Mouse (Mus musculus): ENCODE results near the gene Pcf11. TPM values are rescaled to one million over a fixed set of nuclear protein-coding genes. Genes with fewer than 3 reads are reported as not detected.

Pcf11 gene
- total and polyA plus RNA-seq, 3 experiments = 30.0 to 37.2 (median 30.5) TPM

GRCm38 (mm10) chr7:92709573-92709972 is 39.8 kb upstream of the Pcf11 start:
- H3K4me3 ChIP-seq (replicated peaks in 1 of 3; ENCODE audit: low read depth in 2 of 3, low read length in 2 of 3, poor library complexity in 1 of 3) = no peak overlapping the region
- H3K79me2 ChIP-seq (replicated peaks; ENCODE audit: control insufficient read depth, extremely low read depth, insufficient read depth, poor library complexity, severe bottlenecking) = no peaks in the 10 kb centered on the region
- no peak overlapping the region for H3K27ac ChIP-seq (ENCODE audit: insufficient read depth, low read depth)
- in situ Hi-C loops (cut with MboI; ENCODE audit: low pct_ligation_motif_present, low pct_unique_long_range_greater_than_20kb, low sequenced_read_pairs) = no loop called here
- H3K27me3 ChIP-seq (replicated peaks) = peaks cover 3% of the 10 kb centered on the region
- H3K36me3 ChIP-seq (replicated peaks in 1 of 2; ENCODE audit: control insufficient read depth in 1 of 2, insufficient read depth in 1 of 2, low read length in 1 of 2) = no peaks in the 10 kb centered on the region
- DNase-seq (ENCODE audit: extremely low read depth) = no peak
- H3K4me1 ChIP-seq (ENCODE audit: control insufficient read depth in 1 of 2, insufficient read depth in 2 of 2) = peaks cover 0 to 3% of the 10 kb centered on the region in 2 experiments; a peak in 1 of 4 replicates
- dilution Hi-C loops (cut with MboI; ENCODE audit: extremely low pct_ligation_motif_present, extremely low pct_unique_long_range_greater_than_20kb, low sequenced_read_pairs) = no loop called here
- no peak overlapping the region for H3K4me2 ChIP-seq (ENCODE audit: insufficient read depth, low read depth, poor library complexity, severe bottlenecking)
- no peaks in the 10 kb centered on the region for H3K9me3 ChIP-seq (replicated peaks; ENCODE audit: low read length)
- H3K9ac ChIP-seq (ENCODE audit: insufficient read depth, low read depth) = no peak overlapping the region
- no peak for TF ChIP-seq RCOR1 (conservative IDR thresholded peaks at IDR 0.05; ENCODE audit: low read depth, low read length)
- TF ChIP-seq KAT2A (IDR thresholded peaks at IDR 0.05; ENCODE audit: insufficient replicate concordance, low read length) = no peak
- no peak for TF ChIP-seq ZNF384 (IDR thresholded peaks at IDR 0.05; ENCODE audit: low read depth, low read length)
- no peak for TF ChIP-seq USF2 (conservative IDR thresholded peaks at IDR 0.05; ENCODE audit: low read depth, low read length)
- no peak for TF ChIP-seq NRF1 (IDR thresholded peaks at IDR 0.05; ENCODE audit: low read depth, low read length)
- TF ChIP-seq MYC (IDR thresholded peaks at IDR 0.05; ENCODE audit: low read depth, low read length) = no peak
- no peak for TF ChIP-seq ETS1 (conservative IDR thresholded peaks at IDR 0.05; ENCODE audit: low read depth, low read length)
- no peak for TF ChIP-seq E2F4 (IDR thresholded peaks at IDR 0.05; ENCODE audit: insufficient replicate concordance, low read depth, low read length)
- no peak for TF ChIP-seq CTCF (conservative IDR thresholded peaks at IDR 0.05 in 1 of 2, IDR thresholded peaks at IDR 0.05 in 1 of 2; ENCODE audit: low read depth in 2 of 2, low read length in 2 of 2)
- no peak for TF ChIP-seq POLR2AphosphoS2 (IDR thresholded peaks at IDR 0.05; ENCODE audit: low read depth, low read length)
- no peak for TF ChIP-seq JUN (IDR thresholded peaks at IDR 0.05; ENCODE audit: insufficient read depth, low read depth, low read length)
- no peak for TF ChIP-seq UBTF (IDR thresholded peaks at IDR 0.05; ENCODE audit: low read depth, low read length)
- no peak for TF ChIP-seq MXI1 (IDR thresholded peaks at IDR 0.05; ENCODE audit: low read depth, low read length)
- TF ChIP-seq BHLHE40 (IDR thresholded peaks at IDR 0.05; ENCODE audit: low read depth, low read length) = no peak
- no peak for TF ChIP-seq TBP (conservative IDR thresholded peaks at IDR 0.05; ENCODE audit: low read depth, low read length)
- no peak for TF ChIP-seq ZKSCAN1 (IDR thresholded peaks at IDR 0.05; ENCODE audit: borderline replicate concordance, low read depth, low read length)
- no peak for TF ChIP-seq CHD2 (IDR thresholded peaks at IDR 0.05; ENCODE audit: low read length)
- no peak for TF ChIP-seq RAD21 (IDR thresholded peaks at IDR 0.05; ENCODE audit: low read depth, low read length)
- TF ChIP-seq POLR2A (IDR thresholded peaks at IDR 0.05; ENCODE audit: low read depth, low read length) = no peak

- H3K4me2 ChIP-seq (ENCODE audit: insufficient read depth, low read depth, poor library complexity, severe bottlenecking) = no peak overlapping the region
- no peak overlapping the region for H3K27ac ChIP-seq (ENCODE audit: insufficient read depth, low read depth)
- no peak overlapping the region for H3K4me3 ChIP-seq (replicated peaks in 1 of 3; ENCODE audit: low read depth in 2 of 3, low read length in 2 of 3, poor library complexity in 1 of 3)
- no peak overlapping the region for H3K9ac ChIP-seq (ENCODE audit: insufficient read depth, low read depth)
- peaks cover 0 to 3% of the 10 kb centered on the region in 2 experiments; a peak in 1 of 4 replicates for H3K4me1 ChIP-seq (ENCODE audit: control insufficient read depth in 1 of 2, insufficient read depth in 2 of 2)
- H3K36me3 ChIP-seq (replicated peaks in 1 of 2; ENCODE audit: control insufficient read depth in 1 of 2, insufficient read depth in 1 of 2, low read length in 1 of 2) = no peaks in the 10 kb centered on the region
- no peak for DNase-seq (ENCODE audit: extremely low read depth)
- in situ Hi-C loops (cut with MboI; ENCODE audit: low pct_ligation_motif_present, low pct_unique_long_range_greater_than_20kb, low sequenced_read_pairs) = no loop called here
- H3K27me3 ChIP-seq (replicated peaks) = peaks cover 3% of the 10 kb centered on the region
- dilution Hi-C loops (cut with MboI; ENCODE audit: extremely low pct_ligation_motif_present, extremely low pct_unique_long_range_greater_than_20kb, low sequenced_read_pairs) = no loop called here
- no peaks in the 10 kb centered on the region for H3K79me2 ChIP-seq (replicated peaks; ENCODE audit: control insufficient read depth, extremely low read depth, insufficient read depth, poor library complexity, severe bottlenecking)
- TF ChIP-seq BHLHE40 (IDR thresholded peaks at IDR 0.05; ENCODE audit: low read depth, low read length) (no peak), RCOR1 (conservative IDR thresholded peaks at IDR 0.05; ENCODE audit: low read depth, low read length) (no peak)
- H3K9me3 ChIP-seq (replicated peaks; ENCODE audit: low read length) = no peaks in the 10 kb centered on the region
These were observed 37.0 kb upstream of the Pcf11 start for GRCm38 (mm10) chr7:92706711-92707110.

Data from CH12.LX (cell line).